Mouse (Mus musculus) kidney, adult 2 months (tissue): ENCODE results near the gene Gm49325. TPM values are rescaled to one million over a fixed set of nuclear protein-coding genes. Genes with fewer than 3 reads are reported as not detected.
A peak's percentile ranks its signal among the peaks of the same experiment; 100 is the strongest.

Source experiments
- DNase-seq: peaks from one replicate; pipeline ENCODE4 v3.0.0; 2021
- H3K27ac ChIP-seq: fragments of 200-500 bp; 2 replicates; pipeline ENCODE4 v1.5.1; 2012; ENCODE audit warnings: low read depth, low read length, control low read depth, inconsistent platforms; ENCODE audit not compliant: insufficient read depth
- H3K27me3 ChIP-seq: fragments of 200-500 bp; replicated peaks from 2 replicates; pipeline ENCODE4 v1.6.1; 2012; ENCODE audit warnings: mild to moderate bottlenecking, moderate library complexity, low read length, inconsistent platforms; ENCODE audit not compliant: control insufficient read depth, insufficient read depth
- H3K36me3 ChIP-seq: fragments of 200-500 bp; 2 replicates; pipeline ENCODE4 v1.6.1; 2012; ENCODE audit warnings: mild to moderate bottlenecking, moderate library complexity, low read length, inconsistent platforms; ENCODE audit not compliant: control insufficient read depth, insufficient read depth
- H3K4me1 ChIP-seq: fragments of 200-500 bp; 2 replicates; pipeline ENCODE4 v1.6.1; 2011; ENCODE audit warnings: low read length; ENCODE audit not compliant: control insufficient read depth, insufficient read depth
- H3K4me3 ChIP-seq: fragments of 200-500 bp; 2 replicates; pipeline ENCODE4 v1.5.1; 2011; ENCODE audit warnings: mild to moderate bottlenecking, low read depth, low read length, control low read depth; ENCODE audit not compliant: insufficient read depth
- CTCF ChIP-seq: fragments of 200-500 bp; conservative IDR thresholded peaks from 2 replicates; pipeline ENCODE4 v1.5.1; 2011; ENCODE audit warnings: low read depth, mild to moderate bottlenecking, control low read depth, low read length, moderate library complexity, mixed read lengths; ENCODE audit not compliant: insufficient read depth, insufficient read length
- POLR2A ChIP-seq: fragments of 200-500 bp; IDR thresholded peaks from one replicate; pipeline ENCODE4 v1.6.1; 2011; ENCODE audit warnings: low read depth, low read length, control low read depth
- WGBS: fragments of 180-500 bp; shearing (Covaris S2); methylation state at CpG from one replicate; pipeline ENCODE4 v1.1.7; 2018; 5-methylcytosine and 5-hydroxymethylcytosine counted together
- polyA plus RNA-seq: library from polyadenylated mRNA; depleted of rRNA; stranded (reverse); fragments of >200 nt; gene quantifications from 2 replicates; pipeline ENCODE4 v1.2.3, GENCODE M21; 2012

The Gm49325 gene
- polyA plus RNA-seq, 1 experiment: not detected

GRCm38 (mm10) chr10:77616166-77616565 lies 10.2 kb downstream of the Gm49325 start:
- no peak overlapping the region for H3K4me3 ChIP-seq
- no peaks in the 10 kb centered on the region for H3K27me3 ChIP-seq
- TF ChIP-seq POLR2A (no peak), CTCF (no peak)
- DNase-seq: no peak
- peaks cover 26% of the 10 kb centered on the region; the same call in 1 of the 2 replicates for H3K4me1 ChIP-seq
- no peaks in the 10 kb centered on the region; the same call in 1 of the 2 replicates for H3K36me3 ChIP-seq
- WGBS: 87% methylated on average over 9 of the region's 9 CpGs
- H3K27ac ChIP-seq: no peak overlapping the region

DNA sequence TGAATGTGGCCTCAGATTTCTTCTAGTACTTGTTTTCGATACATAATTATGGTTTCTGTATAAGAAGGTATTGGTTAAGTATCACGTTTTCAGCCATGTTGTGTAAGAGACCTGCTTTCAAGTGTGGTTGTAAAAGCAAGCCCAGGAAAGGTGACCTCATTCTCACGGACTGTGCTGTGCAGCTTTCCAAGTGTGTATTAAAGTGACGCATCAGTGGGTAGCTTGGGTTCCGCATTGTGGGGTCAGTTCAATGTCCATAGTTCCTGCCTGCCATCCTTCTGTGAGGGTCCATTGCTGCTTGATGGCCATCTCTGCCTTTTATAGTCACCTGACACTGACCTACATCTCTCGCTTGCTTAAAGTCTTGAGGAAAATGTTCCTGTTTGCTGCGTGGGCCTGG lies 10.9 kb downstream of the Gm49325 start:
- Histone ChIP-seq H3K36me3 (no peaks in the 10 kb centered on the region; the same call in 1 of the 2 replicates), H3K27ac (no peak overlapping the region), H3K4me1 (peaks cover 31% of the 10 kb centered on the region; the same call in 1 of the 2 replicates), H3K27me3 (no peaks in the 10 kb centered on the region), H3K4me3 (no peak overlapping the region)
- peak; percentile 71 for DNase-seq
- TF ChIP-seq POLR2A: no peak
- no peak for TF ChIP-seq CTCF
- WGBS: 73% methylated on average over 7 of the region's 7 CpGs

DNA sequence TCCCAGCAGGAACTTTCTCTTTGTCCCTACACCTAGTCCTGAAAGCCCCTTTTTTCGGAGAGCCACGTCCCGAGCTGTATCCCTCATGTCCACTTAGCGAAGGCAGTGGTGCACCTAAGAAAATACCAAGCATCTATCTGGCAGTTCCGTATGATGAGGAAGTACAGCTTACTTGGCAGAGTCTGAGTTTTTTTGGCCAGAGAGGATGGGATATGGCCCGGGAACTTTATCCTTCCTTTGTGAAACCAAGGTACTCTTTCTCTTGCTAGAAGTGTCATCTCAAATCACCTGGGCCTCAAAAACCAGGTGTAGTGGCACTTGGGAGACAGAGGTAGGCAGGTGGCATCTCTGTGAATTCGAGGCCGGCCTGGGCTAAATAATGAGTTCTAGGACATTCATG lies 15.5 kb downstream of the Gm49325 start:
- whole genome bisulfite sequencing: 64% methylated on average over 8 of the region's 8 CpGs
- H3K4me1 ChIP-seq: peaks cover 31% of the 10 kb centered on the region
- TF ChIP-seq CTCF (no peak), POLR2A (no peak)
- peak overlapping the region; percentile 93 for H3K27ac ChIP-seq
- no peaks in the 10 kb centered on the region for H3K36me3 ChIP-seq
- no peaks in the 10 kb centered on the region for H3K27me3 ChIP-seq
- DNase-seq: no peak
- H3K4me3 ChIP-seq: peak overlapping the region; percentile 96

GRCm38 (mm10) chr10:77622055-77622988 lies 16.3 kb downstream of the Gm49325 start, which contains the start of gene Ube2g2:
TSS of gene Ube2g2 (plus strand) at chr10:77622275.
- DNase-seq: peak; percentile 96
- peaks cover 31% of the 10 kb centered on the region for H3K4me1 ChIP-seq
- H3K4me3 ChIP-seq: peak within 1 kb of the TSS; percentile 96
- under 1% methylated on average over 96 of the region's 96 CpGs for WGBS
- H3K36me3 ChIP-seq: no peaks in the 10 kb centered on the region
- H3K27me3 ChIP-seq: no peaks in the 10 kb centered on the region
- H3K27ac ChIP-seq: peak within 1 kb of the TSS; percentile 93
- TF ChIP-seq POLR2A: peak; percentile 23
- TF ChIP-seq CTCF: no peak

- H3K27me3 ChIP-seq: no peaks in the 10 kb centered on the region
- peaks cover 29% of the 10 kb centered on the region for H3K4me1 ChIP-seq
- DNase-seq: peak; percentile 39
- peak overlapping the region; percentile 96 for H3K4me3 ChIP-seq
- H3K36me3 ChIP-seq: no peaks in the 10 kb centered on the region
- 6% methylated on average over 8 of the region's 8 CpGs for WGBS
- TF ChIP-seq CTCF (0 out of 2 replicates have a peak, but pooled peaks have one; percentile 5), POLR2A (no peak)
- no peak overlapping the region for H3K27ac ChIP-seq
Observed at GRCm38 (mm10) chr10:77623069-77623492, 17.1 kb downstream of the Gm49325 start.

DNA sequence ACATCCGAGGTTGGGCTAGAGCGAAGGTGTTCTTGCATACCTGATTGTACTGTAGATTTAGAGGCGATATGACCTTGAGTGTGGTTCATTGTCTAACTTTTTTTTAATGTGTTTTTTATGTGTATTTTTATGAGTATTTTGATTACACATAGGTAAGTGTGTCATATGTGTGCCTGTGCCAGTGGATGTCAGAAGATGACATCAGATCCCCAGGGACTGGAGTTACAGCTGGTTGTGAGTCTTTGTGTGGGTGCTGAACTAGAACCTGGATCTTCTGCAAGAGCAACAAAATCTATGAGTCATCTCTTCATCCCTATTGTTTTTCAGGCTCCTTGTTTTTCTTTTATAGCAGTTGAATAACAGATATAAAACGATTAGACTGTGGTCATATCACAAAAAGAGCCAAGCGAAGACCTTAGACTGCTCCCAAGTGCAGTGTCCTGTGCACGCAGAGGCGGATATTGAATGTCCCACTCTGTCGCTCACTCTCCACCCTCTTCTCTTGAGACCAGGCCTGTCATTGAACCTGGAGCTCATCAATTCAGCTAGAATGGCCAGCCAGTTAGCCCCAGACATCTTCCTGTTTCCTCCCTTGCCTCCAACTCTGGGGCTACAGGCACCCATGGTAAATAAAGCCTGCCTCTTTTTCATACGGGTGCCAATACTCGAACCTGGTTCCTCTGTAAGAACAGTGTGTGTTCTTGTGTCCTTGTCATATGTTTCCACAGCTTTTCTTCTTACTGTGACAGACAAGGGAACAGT lies 17.8 kb downstream of the Gm49325 start:
- Histone ChIP-seq H3K27me3 (no peaks in the 10 kb centered on the region), H3K27ac (peak overlapping the region; percentile 77), H3K4me3 (no peak overlapping the region), H3K36me3 (no peaks in the 10 kb centered on the region), H3K4me1 (peaks cover 29% of the 10 kb centered on the region)
- WGBS: 70% methylated on average over 10 of the region's 10 CpGs
- DNase-seq: no peak
- TF ChIP-seq POLR2A (no peak), CTCF (no peak)
